Mouse (Mus musculus) colon, adult 2 months (tissue): ENCODE measurements around the gene Dalrd3. TPM values are rescaled to one million over a fixed set of nuclear protein-coding genes. Genes with fewer than 3 reads are reported as not detected.

ENCODE experiments used
- polyA plus RNA-seq: library from polyadenylated mRNA; depleted of rRNA; stranded (reverse); fragments of >200 nt; gene quantifications from 2 replicates; pipeline ENCODE4 v1.2.3, GENCODE M21; 2012; rRNA removed

Gene Dalrd3
- polyA plus RNA-seq, result 198 and 245 TPM in 2 replicates

DNA sequence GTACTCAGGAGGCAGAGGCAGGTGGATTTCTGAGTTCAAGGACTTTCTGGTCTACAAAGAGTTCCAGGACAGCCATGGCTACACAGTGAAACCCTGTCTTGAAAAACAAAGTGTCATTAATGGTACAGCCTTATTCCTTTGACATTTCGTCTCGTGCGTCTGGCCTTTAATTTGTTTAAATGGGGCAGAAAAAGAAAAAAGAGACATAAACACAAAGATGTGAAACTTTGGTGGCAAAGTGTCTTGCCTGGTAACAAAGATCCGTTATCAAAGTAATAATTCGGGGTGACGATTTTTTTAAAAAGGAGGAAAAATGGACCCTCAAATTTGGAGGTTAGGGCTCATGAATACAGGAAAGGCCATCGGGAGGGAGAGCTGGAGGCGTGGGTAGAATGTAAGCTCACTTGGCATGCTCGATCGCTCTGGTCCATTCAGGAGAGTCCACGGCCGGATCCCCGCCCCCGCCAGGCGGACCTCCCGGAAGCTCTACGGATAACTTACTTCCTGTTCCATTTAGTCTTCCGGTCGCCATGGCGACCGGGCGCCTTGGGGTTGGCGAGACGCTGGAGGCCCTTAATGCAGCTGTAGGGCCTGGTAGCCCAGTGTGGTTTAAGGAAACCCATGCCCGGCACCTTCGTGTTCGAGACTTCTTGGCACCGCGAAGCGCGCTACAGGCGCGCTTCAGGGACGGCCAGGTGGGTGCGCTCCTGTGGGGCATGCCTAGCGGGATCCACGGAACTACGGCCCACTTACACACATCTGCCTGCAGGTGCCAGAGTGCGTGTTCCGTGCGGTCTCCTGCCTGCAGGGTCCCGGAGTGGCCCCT lies at the start of gene Dalrd3:
TSS of gene Dalrd3 (plus strand) at position 506 of the 826 bp plus-strand sequence.

DNA sequence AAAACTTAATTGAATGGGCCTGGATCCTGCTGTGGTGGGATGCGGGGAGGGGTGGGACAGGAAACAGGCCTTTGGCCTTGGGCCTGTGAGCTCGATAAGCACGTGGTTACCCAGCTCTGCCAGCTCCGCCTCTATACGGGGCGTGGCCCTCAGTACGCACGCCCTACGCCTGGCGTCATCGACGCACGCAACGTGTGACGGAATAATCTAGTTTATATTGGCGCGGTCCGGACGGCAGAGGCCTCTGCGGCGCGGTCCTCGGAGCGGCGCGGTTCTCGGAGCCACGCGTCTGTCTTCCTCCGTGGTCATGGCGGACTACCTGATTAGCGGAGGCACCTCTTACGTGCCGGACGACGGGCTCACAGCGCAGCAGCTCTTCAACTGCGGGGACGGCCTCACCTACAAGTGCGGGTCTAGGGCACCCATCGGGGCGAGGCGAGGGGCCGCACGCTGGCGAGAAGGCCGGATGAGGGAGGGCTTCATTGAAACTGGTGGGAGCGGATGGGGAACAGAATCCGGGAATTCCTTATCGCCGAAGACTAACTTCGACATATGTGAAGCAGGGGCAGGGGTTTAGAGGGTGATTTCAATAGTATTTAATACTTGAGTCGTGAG lies 9.4 kb upstream of the Dalrd3 start, which contains the start of gene Impdh2:
TSS of gene Impdh2 (plus strand) at position 60 of the 615 bp plus-strand sequence.

DNA sequence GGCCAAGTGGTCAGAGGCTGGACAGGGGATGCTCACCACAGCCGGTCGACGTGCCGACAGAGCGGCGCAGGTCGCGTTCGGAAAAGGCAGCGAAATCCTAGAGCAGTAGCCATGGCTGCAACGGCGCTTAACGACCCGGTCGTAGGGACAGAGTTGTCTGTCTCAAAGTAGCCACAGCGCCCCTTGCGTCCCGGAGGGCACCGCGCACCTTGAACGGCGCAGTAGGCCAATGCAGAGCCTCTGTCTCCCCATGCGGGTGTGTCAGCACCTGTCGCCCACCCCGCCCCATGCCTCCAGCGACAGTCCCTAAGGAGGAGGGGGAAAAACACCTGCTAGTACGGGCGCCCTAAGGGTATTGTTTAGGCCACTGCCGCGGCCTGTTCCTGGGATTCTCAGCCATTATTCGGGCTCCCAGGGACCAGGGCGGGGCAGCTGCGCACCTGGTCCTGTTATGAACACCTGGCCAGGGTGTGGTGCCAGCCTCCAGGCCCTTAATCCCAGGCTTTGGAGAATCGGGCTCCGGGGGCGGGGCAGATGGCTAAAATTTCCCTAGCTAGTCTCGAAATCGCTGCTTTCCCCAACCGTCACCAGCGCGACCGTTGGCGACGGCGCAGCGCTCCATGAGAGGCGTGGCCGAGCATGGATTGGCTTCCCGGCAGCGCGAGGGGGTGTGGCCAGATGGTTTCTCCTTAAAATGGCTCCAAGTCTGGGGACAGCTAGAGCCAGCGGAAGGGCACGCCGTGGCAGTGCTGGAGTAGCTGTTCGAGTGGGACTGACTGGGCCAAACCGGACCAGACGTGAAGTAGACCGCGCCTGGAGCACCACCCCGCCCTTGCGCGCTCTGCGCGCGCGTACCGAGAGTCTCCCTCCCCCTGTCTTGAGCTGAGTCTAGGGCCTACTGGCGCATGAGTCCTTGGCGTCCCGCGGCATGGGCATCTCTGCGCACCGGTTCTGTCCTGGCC lies 2.6 kb upstream of the Dalrd3 start, which contains the start of gene Ndufaf3:
TSS of gene Ndufaf3 (minus strand) at position 620 of the 962 bp plus-strand sequence.

DNA sequence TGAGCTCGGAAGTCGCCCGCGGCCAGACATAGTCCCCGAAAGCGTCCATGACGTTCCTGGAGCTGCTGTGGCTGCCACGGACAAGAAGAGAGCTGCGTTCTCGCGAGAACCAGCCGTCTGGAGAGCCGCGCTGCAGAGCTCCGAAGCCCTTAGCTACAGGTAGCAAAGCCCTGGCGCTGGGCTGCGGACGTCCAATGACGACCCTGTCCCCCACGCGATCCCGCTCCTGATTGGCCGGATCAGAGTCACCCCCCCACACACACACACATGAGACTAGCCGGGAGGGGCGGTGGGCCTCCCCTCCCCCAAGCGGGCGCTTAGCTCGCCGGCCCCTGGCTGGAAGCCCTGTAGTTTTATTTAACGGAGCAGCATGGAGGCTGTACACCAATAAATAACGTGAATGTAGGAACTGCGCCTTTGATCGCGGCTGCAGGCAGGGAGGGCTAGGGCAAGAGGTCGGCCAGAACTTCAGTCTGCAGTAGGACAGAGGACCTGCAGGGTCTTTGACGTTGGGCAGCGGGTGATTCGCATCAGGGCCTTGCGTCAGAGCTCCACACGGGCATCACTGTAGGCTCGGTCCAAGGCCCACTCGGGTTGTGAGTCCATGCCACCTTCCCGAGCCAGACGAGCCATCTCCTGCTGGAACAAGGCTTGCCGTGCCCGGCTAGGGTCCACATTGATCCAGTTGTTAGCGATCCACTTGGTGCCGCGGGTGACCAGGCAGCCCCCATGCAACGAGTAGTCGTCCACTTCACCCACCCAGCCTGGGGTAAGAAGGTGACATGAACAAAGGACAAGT lies 9.1 kb downstream of the Dalrd3 start, which contains the start of gene Wdr6:
TSS of gene Wdr6 (minus strand) at position 195 of the 799 bp plus-strand sequence.

DNA sequence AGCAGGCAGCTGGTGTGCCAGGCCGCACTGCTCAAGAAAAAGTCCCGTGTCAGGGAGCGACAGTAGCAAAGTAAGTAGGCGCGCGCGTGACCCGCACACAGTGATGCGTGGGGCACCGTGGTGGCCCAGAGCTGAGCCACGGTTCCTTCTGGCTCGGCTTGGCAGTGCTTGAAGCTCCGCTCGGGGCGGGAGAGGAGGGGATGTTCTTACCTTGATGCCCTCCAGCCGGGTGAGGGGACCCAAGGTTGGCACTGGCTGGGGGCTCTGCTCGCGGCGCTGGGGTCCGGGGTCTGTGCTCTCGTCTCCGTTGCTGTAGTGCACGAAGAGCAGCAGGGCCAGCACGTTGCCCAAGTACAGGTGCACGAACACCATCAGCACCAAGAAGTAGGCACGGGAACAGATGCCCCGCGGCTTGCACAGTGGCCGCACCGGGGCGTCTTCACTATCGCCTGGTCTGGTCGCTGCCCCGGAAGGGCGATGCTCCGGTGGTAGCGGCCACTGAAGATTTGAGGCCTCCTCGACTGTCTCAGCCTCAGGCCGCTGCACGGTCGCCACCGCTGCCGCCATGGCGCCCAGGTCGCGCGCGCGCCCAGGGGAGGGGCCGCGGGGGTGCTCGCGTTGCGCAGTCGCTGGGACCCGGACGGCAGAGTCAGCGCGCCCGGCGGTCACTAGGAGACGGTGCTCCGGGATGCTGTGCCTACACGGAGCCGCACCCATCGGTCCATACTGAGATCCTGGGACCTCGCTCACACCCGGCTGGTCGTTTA lies 27.5 kb downstream of the Dalrd3 start, which contains the start of gene P4htm:
TSS of gene P4htm (minus strand) at position 670 of the 767 bp plus-strand sequence.

Other genes starting within 250 kb of the Dalrd3 start
- 1,237 and 1,448 TPM in 2 replicates for gene Gpx1, start 231.0 kb upstream of the Dalrd3 start, polyA plus RNA-seq
- gene Usp4, start 222.0 kb upstream of the Dalrd3 start, polyA plus RNA-seq, result 57.9 and 63.9 TPM in 2 replicates
- 1.2 TPM in 1 of 2 replicates, not detected in the other for gene 1700102P08Rik, start 177.1 kb upstream of the Dalrd3 start, polyA plus RNA-seq
- not detected in 2 replicates for gene Ccdc36, start 141.4 kb upstream of the Dalrd3 start, polyA plus RNA-seq
- not detected in 2 replicates for gene BC048562, start 133.4 kb upstream of the Dalrd3 start, polyA plus RNA-seq
- 25.7 and 26.6 TPM in 2 replicates for gene Ccdc71, start 109.4 kb upstream of the Dalrd3 start, polyA plus RNA-seq
- 42.4 and 45.5 TPM in 2 replicates for gene Klhdc8b, start 108.3 kb upstream of the Dalrd3 start, polyA plus RNA-seq
- gene Lamb2, start 90.2 kb upstream of the Dalrd3 start, polyA plus RNA-seq, result 70.8 and 77.4 TPM in 2 replicates
- gene Usp19, start 79.3 kb upstream of the Dalrd3 start, polyA plus RNA-seq, result 128 and 131 TPM in 2 replicates
- gene Qars, start 62.2 kb upstream of the Dalrd3 start, polyA plus RNA-seq, result 237 and 356 TPM in 2 replicates
- gene Qrich1, start 53.1 kb upstream of the Dalrd3 start, polyA plus RNA-seq, result 80.5 and 83.8 TPM in 2 replicates
- gene Impdh2, start 9.6 kb upstream of the Dalrd3 start, polyA plus RNA-seq, result 99.2 and 118 TPM in 2 replicates
- 39.9 and 44.5 TPM in 2 replicates for gene Ndufaf3, start 2.5 kb upstream of the Dalrd3 start, polyA plus RNA-seq
- 26.5 and 30.8 TPM in 2 replicates for gene Wdr6, start 8.9 kb downstream of the Dalrd3 start, polyA plus RNA-seq
- 8.7 and 8.9 TPM in 2 replicates for gene P4htm, start 27.8 kb downstream of the Dalrd3 start, polyA plus RNA-seq
- 33.5 and 39.2 TPM in 2 replicates for gene Arih2, start 79.5 kb downstream of the Dalrd3 start, polyA plus RNA-seq
- gene Slc25a20, start 92.2 kb downstream of the Dalrd3 start, polyA plus RNA-seq, result 67.7 and 75.1 TPM in 2 replicates
- gene Prkar2a, start 119.4 kb downstream of the Dalrd3 start, polyA plus RNA-seq, result 35.1 and 38.9 TPM in 2 replicates
- gene Ip6k2, start 213.9 kb downstream of the Dalrd3 start, polyA plus RNA-seq, result 46.0 and 51.8 TPM in 2 replicates
- 28.1 and 30.3 TPM in 2 replicates for gene Nckipsd, start 238.5 kb downstream of the Dalrd3 start, polyA plus RNA-seq